Mouse (Mus musculus): Measurements from ENCODE around the gene 1700056E22Rik. TPM values are rescaled to one million over a fixed set of nuclear protein-coding genes. Genes with fewer than 3 reads are reported as not detected.
A peak's percentile ranks its signal among the peaks of the same experiment; 100 is the strongest.

Gene 1700056E22Rik
- not detected for total RNA-seq (2021)
- long read RNA-seq, experiment 1, partial matches to known transcripts = 0 of 1 reads
- long read RNA-seq, experiment 1, other reads (novel, unspliced or antisense) = 0 of 1 reads
- long read RNA-seq, experiment 2 = 0 reads

- intact Hi-C loops (cut with DNase I) = loop anchor here (2.0 to 10.0 kb wide), 3 partner anchors 153 to 1749 kb away; partner anchors contain the start of gene Degs1
- no peak for TF ChIP-seq CTCF (IDR thresholded peaks at IDR 0.05)
Observed at GRCm38 (mm10) chr1:184034011-184034557, at the start of gene 1700056E22Rik. 1700056E22Rik (minus strand) TSS chr1:184034301.

DNA sequence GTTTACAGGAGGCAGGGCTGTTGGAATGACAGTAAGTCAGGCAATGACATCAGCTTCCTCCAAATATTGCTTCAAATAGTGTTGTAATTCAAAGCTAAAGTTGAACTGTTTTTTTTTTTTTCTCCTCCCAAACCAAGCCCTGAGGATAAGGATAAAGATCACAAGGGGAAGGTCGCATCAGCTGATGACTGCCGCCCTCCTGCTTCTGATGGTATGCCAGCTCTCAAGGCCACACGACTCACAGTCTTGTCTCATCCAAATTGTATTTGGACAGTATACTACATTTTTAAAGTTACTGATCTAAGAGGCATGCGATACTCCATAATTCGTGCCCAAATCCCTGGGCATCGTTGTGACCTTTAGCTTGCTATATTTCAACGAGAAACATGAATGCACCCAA lies 49.1 kb upstream of the 1700056E22Rik start:
- intact Hi-C loops (cut with DNase I) = no loop called here
- TF ChIP-seq CTCF (IDR thresholded peaks at IDR 0.05) = no peak
- no peak overlapping the region for H3K4me3 ChIP-seq
- no peak overlapping the region for H3K27ac ChIP-seq
- no peak for DNase-seq (ENCODE audit: extremely low spot score in 1 of 2, low spot score in 2 of 2)

More at GRCm38 (mm10) chr1:184034011-184034557, at the start of gene 1700056E22Rik:
- peak within 1 kb of the TSS; percentile 83 for H3K27ac ChIP-seq
- H3K4me3 ChIP-seq = peak within 1 kb of the TSS; percentile 82
- DNase-seq (ENCODE audit: extremely low spot score in 1 of 2, low spot score in 2 of 2) = peak; percentile 93 to 97

DNA sequence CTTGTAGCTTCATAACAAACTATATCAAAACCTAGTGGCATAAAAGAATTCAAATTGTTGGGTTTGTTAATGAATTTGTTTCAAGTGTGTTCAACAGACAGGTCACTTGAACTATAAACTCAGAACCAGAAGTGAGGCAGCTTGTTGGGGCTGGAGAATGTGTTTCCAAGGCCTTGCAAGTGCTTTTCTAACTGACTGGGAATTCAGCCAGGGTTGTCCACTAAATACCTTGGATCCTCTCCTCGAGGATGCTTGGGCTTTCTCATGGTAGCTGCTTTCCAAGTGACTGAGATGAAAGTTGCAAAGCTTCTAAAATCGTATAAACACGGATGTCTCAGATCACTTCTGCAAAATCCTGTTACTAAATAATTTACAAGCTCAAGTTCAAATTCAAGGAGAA lies 48.6 kb upstream of the 1700056E22Rik start:
- Histone ChIP-seq H3K4me3 (no peak overlapping the region), H3K27ac (no peak overlapping the region)
- DNase-seq (ENCODE audit: extremely low spot score in 1 of 2, low spot score in 2 of 2) = no peak
- intact Hi-C loops (cut with DNase I) = no loop called here
- TF ChIP-seq CTCF (IDR thresholded peaks at IDR 0.05) = no peak

GRCm38 (mm10) chr1:184079304-184079703 lies 45.2 kb upstream of the 1700056E22Rik start:
- no peak for TF ChIP-seq CTCF (IDR thresholded peaks at IDR 0.05)
- DNase-seq (ENCODE audit: extremely low spot score in 1 of 2, low spot score in 2 of 2) = no peak
- no peak overlapping the region for H3K27ac ChIP-seq
- no peak overlapping the region for H3K4me3 ChIP-seq
- intact Hi-C loops (cut with DNase I) = loop anchor here (5.0 kb wide), 1 partner anchor 153 kb away; no protein-coding TSS in a partner anchor

- intact Hi-C loops (cut with DNase I) = loop anchor here (5.0 kb wide), 1 partner anchor 156 kb away; no protein-coding TSS in a partner anchor
- Histone ChIP-seq H3K27ac (no peak overlapping the region), H3K4me3 (no peak overlapping the region)
- no peak for TF ChIP-seq CTCF (IDR thresholded peaks at IDR 0.05)
- DNase-seq (ENCODE audit: extremely low spot score in 1 of 2, low spot score in 2 of 2) = no peak
Observed at GRCm38 (mm10) chr1:184076756-184077155, 42.7 kb upstream of the 1700056E22Rik start.

- no peak for TF ChIP-seq CTCF (IDR thresholded peaks at IDR 0.05)
- H3K27ac ChIP-seq = no peak overlapping the region
- intact Hi-C loops (cut with DNase I) = loop anchor here (5.0 kb wide), 1 partner anchor 156 kb away; no protein-coding TSS in a partner anchor
- no peak for DNase-seq (ENCODE audit: extremely low spot score in 1 of 2, low spot score in 2 of 2)
- H3K4me3 ChIP-seq = no peak overlapping the region
Observed at GRCm38 (mm10) chr1:184076065-184076464, 42.0 kb upstream of the 1700056E22Rik start.

DNA sequence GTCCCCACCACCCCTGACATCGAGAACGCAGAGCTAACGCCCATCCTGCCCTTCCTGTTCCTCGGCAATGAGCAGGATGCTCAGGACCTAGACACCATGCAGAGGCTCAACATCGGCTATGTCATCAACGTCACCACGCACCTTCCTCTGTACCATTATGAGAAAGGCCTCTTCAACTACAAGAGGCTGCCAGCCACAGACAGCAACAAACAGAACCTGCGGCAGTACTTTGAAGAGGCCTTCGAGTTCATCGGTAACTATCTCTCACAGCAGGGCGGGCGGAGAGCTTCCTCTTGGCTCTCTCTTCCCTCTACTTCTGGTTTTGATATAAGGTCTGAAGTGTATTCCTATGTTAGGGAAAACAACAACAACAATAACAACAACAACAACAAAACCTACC lies 34.9 kb upstream of the 1700056E22Rik start:
- Histone ChIP-seq H3K4me3 (no peak overlapping the region), H3K27ac (no peak overlapping the region)
- no peak for TF ChIP-seq CTCF (IDR thresholded peaks at IDR 0.05)
- intact Hi-C loops (cut with DNase I) = no loop called here
- DNase-seq (ENCODE audit: extremely low spot score in 1 of 2, low spot score in 2 of 2) = no peak

DNA sequence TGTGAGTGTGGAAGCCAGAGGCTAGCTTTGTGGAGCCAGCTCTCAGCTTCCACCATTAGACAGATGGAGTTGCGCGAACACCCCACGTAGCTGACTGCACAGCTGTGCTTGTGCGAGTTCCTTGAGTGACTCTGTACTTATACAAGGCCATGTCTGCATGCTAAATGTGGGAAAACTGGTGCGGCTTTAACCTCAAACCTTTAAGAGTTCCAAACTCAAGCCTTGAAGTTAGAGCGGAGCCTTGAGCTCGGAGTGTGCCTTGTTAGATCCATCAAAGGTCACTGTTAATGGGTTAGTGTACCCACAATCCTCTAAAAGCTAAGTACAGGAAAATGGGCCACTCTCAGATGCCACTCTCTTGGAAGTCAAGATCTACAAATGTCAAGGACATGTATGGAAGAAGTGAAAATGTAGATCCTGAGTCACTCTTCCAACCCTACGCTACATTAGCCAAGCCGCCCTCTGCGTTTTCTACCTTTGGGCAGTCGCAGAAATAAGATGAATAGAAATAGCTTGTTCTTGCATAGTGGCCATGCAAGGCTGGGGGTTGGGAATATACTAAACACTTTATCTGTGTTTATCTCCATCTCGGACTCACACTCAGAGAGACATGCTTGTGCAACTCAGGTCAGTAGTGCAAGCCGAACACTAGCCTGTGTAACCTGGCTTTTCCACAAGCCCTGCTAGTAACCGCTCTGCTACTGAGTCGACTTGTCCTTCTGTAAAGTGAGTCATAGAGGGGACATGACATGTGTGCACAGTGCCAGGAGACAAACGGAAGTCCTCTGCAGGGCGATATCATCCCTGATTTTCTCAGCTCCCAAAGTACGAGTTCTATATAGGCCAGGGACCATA lies 33.8 kb upstream of the 1700056E22Rik start:
- no peak for TF ChIP-seq CTCF (IDR thresholded peaks at IDR 0.05)
- Histone ChIP-seq H3K27ac (no peak overlapping the region), H3K4me3 (no peak overlapping the region)
- DNase-seq (ENCODE audit: extremely low spot score in 1 of 2, low spot score in 2 of 2) = no peak
- intact Hi-C loops (cut with DNase I) = no loop called here

GRCm38 (mm10) chr1:184066460-184067287 lies 32.6 kb upstream of the 1700056E22Rik start:
- intact Hi-C loops (cut with DNase I) = no loop called here
- no peak overlapping the region for H3K4me3 ChIP-seq
- DNase-seq (ENCODE audit: extremely low spot score in 1 of 2, low spot score in 2 of 2) = no peak
- H3K27ac ChIP-seq = peak overlapping the region; percentile 66
- TF ChIP-seq CTCF (IDR thresholded peaks at IDR 0.05) = no peak

DNA sequence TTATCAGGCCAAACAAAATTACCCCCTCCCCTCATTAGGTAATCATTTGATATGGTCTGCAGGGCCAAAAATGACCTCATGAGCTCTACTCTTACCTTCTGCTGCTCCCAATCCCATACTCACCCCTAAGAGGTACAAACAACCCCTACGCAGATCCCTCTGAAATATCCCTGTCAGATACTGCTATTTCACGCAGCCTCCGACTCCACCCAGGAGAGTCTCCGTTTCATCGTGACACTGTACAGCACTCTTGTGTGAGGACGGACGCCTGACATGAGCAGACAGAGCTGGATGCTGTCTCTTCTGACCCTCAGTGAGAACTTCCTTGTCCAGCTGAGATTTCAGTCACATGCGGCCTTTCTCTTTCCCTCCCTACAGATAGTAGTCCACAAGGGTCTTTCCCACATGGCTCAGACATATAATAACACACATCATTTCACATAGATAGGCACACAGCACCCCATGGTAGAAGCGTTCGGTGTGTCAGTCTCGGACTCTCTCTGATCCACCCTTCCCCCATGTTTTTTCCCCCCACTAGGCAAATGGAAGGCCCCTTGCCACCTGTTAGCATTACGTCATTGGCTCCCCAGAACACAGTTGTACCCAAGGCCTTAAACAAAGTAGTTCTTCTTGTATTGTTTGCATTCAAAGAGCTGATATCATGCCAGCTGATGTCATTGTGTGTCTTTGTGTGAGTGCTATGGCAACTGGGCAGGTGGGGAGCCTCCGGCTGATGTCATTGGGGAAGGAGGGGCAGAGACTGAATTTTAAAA lies 31.7 kb upstream of the 1700056E22Rik start:
- DNase-seq (ENCODE audit: extremely low spot score in 1 of 2, low spot score in 2 of 2) = no peak
- intact Hi-C loops (cut with DNase I) = no loop called here
- Histone ChIP-seq H3K4me3 (no peak overlapping the region), H3K27ac (peak overlapping the region; percentile 66)
- TF ChIP-seq CTCF (IDR thresholded peaks at IDR 0.05) = no peak

DNA sequence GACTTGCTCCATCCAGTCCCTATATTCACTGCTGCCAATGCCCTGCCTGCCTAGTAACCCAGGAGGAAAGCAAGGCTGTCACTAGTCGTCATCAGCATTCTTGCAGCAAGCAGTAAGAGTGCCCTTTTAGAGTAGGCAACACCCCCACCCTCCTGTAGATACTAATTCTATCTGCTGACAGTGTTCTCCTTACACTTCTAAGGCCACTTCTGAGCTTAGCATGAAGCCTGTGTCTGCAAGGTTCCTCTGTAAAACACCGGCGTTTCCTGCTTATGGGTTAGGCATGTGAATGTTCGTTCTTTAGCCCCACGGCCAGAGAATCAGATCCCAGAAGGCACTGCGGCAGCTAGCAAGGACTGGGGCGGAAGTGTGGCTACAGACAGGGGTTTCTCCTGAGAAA lies 30.2 kb upstream of the 1700056E22Rik start:
- Histone ChIP-seq H3K27ac (no peak overlapping the region), H3K4me3 (no peak overlapping the region)
- DNase-seq (ENCODE audit: extremely low spot score in 1 of 2, low spot score in 2 of 2) = no peak
- TF ChIP-seq CTCF (IDR thresholded peaks at IDR 0.05) = no peak
- intact Hi-C loops (cut with DNase I) = no loop called here
